Mouse (Mus musculus) Patski (cell line): ENCODE measurements around the gene Cd3e. TPM values are rescaled to one million over a fixed set of nuclear protein-coding genes. Genes with fewer than 3 reads are reported as not detected.

Source experiments
- ATAC-seq: fragments of 100-300 bp; one replicate; pipeline ENCODE4 v1.8.0; 2021
- CTCF ChIA-PET: fragments of 350-600 bp; sonication (Branson Sonifier 250); formaldehyde crosslinking; loops from one replicate; lab custom pipeline; 2022; ENCODE audit warnings: inconsistent platforms; lab: Charles Lee
- POLR2A ChIA-PET: fragments of 350-600 bp; sonication (Branson Sonifier 250); formaldehyde crosslinking; loops from one replicate; lab custom pipeline; 2022; ENCODE audit warnings: antibody characterized with exemption, inconsistent platforms; lab: Charles Lee
- DNase-seq: peaks from one replicate; pipeline ENCODE4 v3.0.0-alpha.2; 2011; ENCODE audit warnings: low read depth, low spot score
- H3K27me3 ChIP-seq: fragments of 371-371 bp; one replicate; pipeline ENCODE4 v1.5.1; 2021
- CTCF ChIP-seq: fragments of 100-300 bp; IDR thresholded peaks from one replicate; pipeline ENCODE4 v1.5.1; 2021
- in situ Hi-C: fragments of 300-500 bp; cut with MboI; formaldehyde crosslinking; loops from 3 replicates; pipeline ENCODE4 v1.11.1; 2018; ENCODE audit warnings: low pct_unique_long_range_greater_than_20kb, mixed read lengths
- polyA plus RNA-seq: library from polyadenylated mRNA; unstranded; gene quantifications from one replicate; pipeline ENCODE4 v1.2.3, GENCODE M21; 2021

Cd3e gene
- polyA plus RNA-seq, 1 experiment from 2014 or later = not detected

GRCm38 (mm10) chr9:45018031-45018430 lies 8.6 kb upstream of the Cd3e start:
- peaks cover 25% of the 10 kb centered on the region for H3K27me3 ChIP-seq
- CTCF ChIA-PET = no interaction called here
- in situ Hi-C loops = no loop called here
- no peak for TF ChIP-seq CTCF
- ATAC-seq = no peak
- POLR2A ChIA-PET = no interaction called here
- DNase-seq = no peak

DNA sequence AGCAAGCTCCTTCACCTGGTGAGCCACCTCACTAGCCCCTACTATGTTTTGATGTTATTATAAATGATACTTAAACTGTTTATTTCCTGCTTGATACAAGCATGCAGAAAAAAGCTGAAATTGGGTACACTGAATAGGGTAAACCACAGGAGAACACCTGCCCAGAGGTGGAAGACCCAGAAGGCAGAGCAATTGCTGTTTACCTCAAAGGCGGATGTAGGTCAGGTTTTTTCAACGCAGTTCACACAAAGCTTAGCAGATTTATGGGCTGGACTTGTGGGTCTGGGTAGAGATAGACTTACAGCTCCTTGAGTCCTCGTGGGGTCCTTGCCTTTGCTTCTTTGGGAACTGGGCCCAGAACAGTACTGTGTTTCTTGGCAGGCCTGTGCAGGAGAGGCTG lies 6.4 kb upstream of the Cd3e start:
- DNase-seq = no peak
- peaks cover 26% of the 10 kb centered on the region for H3K27me3 ChIP-seq
- in situ Hi-C loops = no loop called here
- ChIA-PET CTCF (no interaction called here), POLR2A (no interaction called here)
- no peak for ATAC-seq
- no peak for TF ChIP-seq CTCF

DNA sequence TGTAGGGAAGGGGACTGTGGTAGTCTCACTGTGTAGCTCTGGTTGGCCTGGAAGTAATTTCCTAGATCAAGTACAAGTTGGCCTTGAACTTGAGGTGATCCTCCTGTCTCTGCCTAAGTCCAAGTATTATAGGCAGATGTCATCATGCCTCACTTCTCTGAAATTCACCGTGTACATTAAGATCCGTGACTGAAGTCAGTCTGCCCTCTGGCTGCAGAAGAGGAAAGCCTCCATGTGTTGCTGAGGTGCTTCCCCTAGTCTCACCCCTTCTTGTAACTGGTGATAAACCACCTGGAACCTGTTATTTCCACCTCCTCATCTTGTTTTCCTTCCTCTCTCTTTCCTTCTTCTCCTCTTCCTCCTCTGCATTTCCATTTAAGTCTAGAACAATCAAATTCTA lies 5.5 kb upstream of the Cd3e start:
- TF ChIP-seq CTCF = no peak
- DNase-seq (no peak), ATAC-seq (no peak)
- POLR2A ChIA-PET = no interaction called here
- peaks cover 23% of the 10 kb centered on the region for H3K27me3 ChIP-seq
- CTCF ChIA-PET = interaction anchor here (1.7 kb wide), 1 partner anchor 8 kb away, joined by 3 read pairs; no protein-coding TSS in a partner anchor
- in situ Hi-C loops = no loop called here

DNA sequence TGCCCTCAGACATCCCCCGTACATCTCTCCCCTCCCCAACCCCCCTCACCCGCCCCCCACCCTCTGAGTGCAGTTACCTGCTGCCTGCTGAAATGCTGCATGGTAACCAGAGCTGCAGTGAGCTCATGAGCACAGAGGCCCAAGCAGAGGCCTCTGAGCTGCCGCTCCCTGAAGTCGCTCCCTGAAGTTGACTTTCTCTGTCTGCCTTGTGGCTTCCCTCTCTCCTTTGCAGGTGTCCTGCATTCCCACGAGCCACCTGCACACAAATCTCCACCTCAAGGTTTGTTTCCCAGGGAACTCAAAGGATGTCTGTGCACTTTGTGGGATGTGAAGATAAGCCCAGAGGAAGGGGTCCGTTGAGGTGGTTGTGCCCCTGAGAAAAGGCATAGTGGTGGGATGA lies 1.9 kb upstream of the Cd3e start:
- TF ChIP-seq CTCF = no peak
- CTCF ChIA-PET = no interaction called here
- DNase-seq (no peak), ATAC-seq (no peak)
- in situ Hi-C loops = no loop called here
- POLR2A ChIA-PET = no interaction called here
- H3K27me3 ChIP-seq = peaks cover 42% of the 10 kb centered on the region

- DNase-seq = no peak
- ChIA-PET CTCF (no interaction called here), POLR2A (no interaction called here)
- in situ Hi-C loops = no loop called here
- ATAC-seq = no peak
- no peak for TF ChIP-seq CTCF
- peaks cover 42% of the 10 kb centered on the region for H3K27me3 ChIP-seq
Observed at GRCm38 (mm10) chr9:45010461-45010860, 1.0 kb upstream of the Cd3e start.

DNA sequence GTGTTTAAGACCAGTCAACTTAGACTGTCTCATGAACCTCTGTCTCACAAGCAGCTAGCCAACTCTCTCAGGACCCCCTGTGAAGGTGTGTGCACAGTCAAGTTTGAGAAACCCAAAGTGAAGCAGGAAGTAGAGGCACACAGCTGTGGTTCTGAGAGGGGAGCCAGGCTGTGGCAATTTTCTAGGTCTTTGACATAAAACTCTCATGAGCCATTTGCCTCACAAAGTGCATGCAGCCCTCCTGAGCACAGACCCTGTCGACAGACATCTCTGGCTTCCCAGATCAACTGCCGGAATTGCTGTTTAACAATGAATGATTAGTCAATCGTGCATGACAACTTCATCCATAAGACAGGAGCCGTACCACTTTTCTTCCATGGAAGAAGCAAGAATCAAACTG lies 1.1 kb downstream of the Cd3e start:
- POLR2A ChIA-PET = no interaction called here
- CTCF ChIA-PET = no interaction called here
- peaks cover 50% of the 10 kb centered on the region for H3K27me3 ChIP-seq
- DNase-seq = no peak
- in situ Hi-C loops = no loop called here
- no peak for TF ChIP-seq CTCF
- no peak for ATAC-seq

DNA sequence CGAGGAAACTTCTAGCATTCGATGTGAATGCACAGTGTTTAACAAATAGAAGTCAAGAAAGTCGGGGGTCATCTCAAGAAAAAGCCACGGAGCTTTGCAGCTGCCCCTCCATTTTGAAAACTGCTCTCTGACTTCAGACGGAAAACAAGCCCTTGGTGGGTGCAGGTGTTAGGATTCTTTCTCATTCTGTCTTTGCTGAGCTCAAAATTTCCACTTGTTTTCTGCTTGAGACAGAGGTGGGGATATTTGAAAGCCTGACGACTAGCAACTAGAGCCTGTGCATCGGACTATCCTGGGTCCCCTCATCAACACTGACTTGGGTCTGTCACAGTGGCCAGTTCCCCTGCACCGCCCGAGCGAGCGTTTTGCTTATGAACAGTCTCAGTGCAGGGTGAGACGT lies 2.0 kb downstream of the Cd3e start:
- in situ Hi-C loops = no loop called here
- ChIA-PET POLR2A (interaction anchor here (0.9 kb wide), 1 partner anchor 14 kb away, joined by 3 read pairs; no protein-coding TSS in a partner anchor), CTCF (no interaction called here)
- TF ChIP-seq CTCF = no peak
- ATAC-seq (no peak), DNase-seq (no peak)
- peaks cover 58% of the 10 kb centered on the region for H3K27me3 ChIP-seq

DNA sequence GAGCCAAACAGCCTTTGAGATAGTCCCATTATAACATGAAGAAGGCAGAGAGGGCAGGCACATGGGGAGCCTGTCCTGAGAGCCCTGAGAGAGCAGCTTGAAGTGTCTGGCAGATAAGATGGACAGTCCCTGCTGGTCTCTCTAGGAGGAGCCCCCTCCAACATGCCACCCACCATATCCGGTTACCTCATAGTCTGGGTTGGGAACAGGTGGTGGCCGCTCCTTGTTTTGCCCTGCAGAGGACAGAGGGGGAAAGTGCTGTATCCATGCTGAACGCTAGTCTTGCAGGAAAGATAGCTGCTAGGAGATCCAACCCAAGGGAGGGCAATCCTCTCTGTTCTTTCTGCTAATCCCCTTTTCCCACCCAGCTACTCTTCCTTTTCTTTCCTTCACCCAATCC lies 9.2 kb downstream of the Cd3e start:
- TF ChIP-seq CTCF = no peak
- ChIA-PET POLR2A (no interaction called here), CTCF (no interaction called here)
- H3K27me3 ChIP-seq = peaks cover 79% of the 10 kb centered on the region
- ATAC-seq = no peak
- DNase-seq = no peak
- in situ Hi-C loops = no loop called here

DNA sequence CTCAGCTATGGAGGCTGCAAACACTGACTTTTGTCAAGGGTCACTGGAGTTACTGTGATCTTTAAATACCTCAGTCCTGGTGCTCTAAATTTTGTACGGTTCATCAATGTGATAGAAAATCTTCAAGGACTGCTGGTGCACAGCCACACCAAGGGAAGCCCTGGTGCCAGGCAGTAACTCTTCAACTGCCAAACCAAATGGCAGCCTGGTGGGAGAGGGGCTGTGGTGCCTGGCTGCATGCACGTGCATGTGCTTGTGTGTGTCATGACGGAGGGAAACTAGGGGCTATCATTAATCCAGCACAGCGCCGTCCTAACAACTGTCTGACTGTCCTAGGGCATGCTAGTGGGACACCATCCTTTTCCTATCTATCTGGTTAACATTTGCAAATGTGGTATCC lies 9.7 kb downstream of the Cd3e start:
- ChIA-PET CTCF (no interaction called here), POLR2A (no interaction called here)
- no peak for TF ChIP-seq CTCF
- in situ Hi-C loops = no loop called here
- DNase-seq (no peak), ATAC-seq (no peak)
- H3K27me3 ChIP-seq = peaks cover 80% of the 10 kb centered on the region

DNA sequence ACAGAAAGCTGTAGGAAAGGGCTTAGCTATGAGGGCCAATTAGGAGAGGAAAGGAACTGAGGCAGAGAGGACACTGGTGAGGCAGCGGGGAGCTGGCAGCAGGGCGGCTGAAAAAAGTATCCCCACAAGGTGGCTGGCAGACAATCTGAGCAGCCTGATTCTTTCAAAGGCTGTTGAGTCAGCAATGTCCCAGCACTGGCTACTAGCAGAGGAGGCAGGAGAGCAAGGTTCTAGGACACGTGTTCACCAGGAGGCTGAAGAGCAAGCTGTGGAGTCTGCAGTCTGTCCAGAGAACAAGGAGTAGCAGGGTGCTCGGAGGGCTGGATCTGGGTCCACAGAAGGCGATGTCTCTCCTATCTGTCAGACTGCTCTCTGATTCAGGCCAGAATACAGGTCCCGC lies 10.3 kb downstream of the Cd3e start:
- ChIA-PET CTCF (no interaction called here), POLR2A (no interaction called here)
- TF ChIP-seq CTCF = no peak
- H3K27me3 ChIP-seq = peaks cover 77% of the 10 kb centered on the region
- DNase-seq = no peak
- ATAC-seq = no peak
- in situ Hi-C loops = no loop called here

DNA sequence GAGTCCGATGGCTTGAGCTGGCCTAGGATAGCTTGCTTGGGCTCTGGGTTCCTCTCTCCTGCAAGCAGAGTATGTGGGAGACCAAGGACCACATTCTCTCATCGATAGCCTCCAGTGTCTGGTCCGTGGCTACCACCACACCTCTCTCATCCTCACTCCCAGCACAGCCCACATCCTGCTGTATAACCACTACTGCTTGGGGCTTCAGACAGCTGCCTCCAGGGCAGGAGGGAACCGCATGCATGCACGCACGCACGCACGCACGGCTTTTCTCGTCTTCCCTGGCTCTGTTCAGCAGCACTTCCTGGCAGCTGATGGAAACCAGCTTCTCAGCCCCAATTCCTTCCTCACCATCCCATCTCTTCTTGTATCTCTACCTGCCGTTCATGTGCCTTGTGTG lies 11.3 kb downstream of the Cd3e start:
- in situ Hi-C loops = no loop called here
- ChIA-PET CTCF (interaction anchor here (1.6 kb wide), 1 partner anchor 25 kb away, joined by 6 read pairs; no protein-coding TSS in a partner anchor), POLR2A (no interaction called here)
- TF ChIP-seq CTCF = no peak
- DNase-seq = no peak
- peaks cover 67% of the 10 kb centered on the region for H3K27me3 ChIP-seq
- no peak for ATAC-seq

DNA sequence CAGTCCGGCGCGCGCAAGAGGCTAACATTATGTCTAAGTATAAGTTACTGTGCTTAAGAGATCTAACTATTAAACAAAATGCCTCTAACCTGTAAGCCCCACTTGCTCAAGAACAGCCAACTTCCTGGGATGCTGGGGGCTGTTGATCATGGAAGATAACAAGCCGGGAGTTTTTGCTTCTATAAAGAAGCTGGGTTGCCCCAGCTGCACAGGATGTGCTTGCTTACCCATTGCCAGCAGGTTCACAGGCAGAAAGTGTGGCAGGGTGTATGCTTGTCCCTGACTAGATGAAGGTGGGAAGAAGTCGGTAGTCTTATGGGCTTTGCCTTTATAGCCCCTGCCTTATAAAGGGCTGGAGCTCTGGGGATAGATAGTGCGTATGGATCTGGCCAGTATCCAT lies 12.8 kb downstream of the Cd3e start:
- ChIA-PET CTCF (no interaction called here), POLR2A (no interaction called here)
- H3K27me3 ChIP-seq = peaks cover 52% of the 10 kb centered on the region
- no peak for TF ChIP-seq CTCF
- ATAC-seq = no peak
- in situ Hi-C loops = no loop called here
- no peak for DNase-seq
